Mouse (Mus musculus) erythroblast, embryonic 14.5 days (primary cell): ENCODE data around the gene Plb1. TPM values are rescaled to one million over a fixed set of nuclear protein-coding genes. Genes with fewer than 3 reads are reported as not detected.

Experiments
- H3K27me3 ChIP-seq: 2 replicates; pipeline ENCODE4 v1.6.1; 2012; ENCODE audit warnings: inconsistent platforms; ENCODE audit not compliant: control insufficient read depth
- H3K36me3 ChIP-seq: 2 replicates; pipeline ENCODE4 v1.6.1; 2012; ENCODE audit warnings: mild to moderate bottlenecking, inconsistent platforms; ENCODE audit not compliant: control insufficient read depth
- H3K4me1 ChIP-seq: 2 replicates; pipeline ENCODE4 v1.6.1; 2012; ENCODE audit warnings: inconsistent platforms; ENCODE audit not compliant: control insufficient read depth
- H3K4me3 ChIP-seq: replicated peaks from 2 replicates; pipeline ENCODE3; 2012; ENCODE audit warnings: moderate library complexity, mild to moderate bottlenecking, inconsistent platforms
- H3K9me3 ChIP-seq: 2 replicates; pipeline ENCODE4 v1.6.1; 2012; ENCODE audit warnings: low read length, inconsistent platforms, mixed read lengths; ENCODE audit not compliant: control insufficient read depth
- GATA1 ChIP-seq: IDR thresholded peaks from 2 replicates; pipeline ENCODE4 v1.6.1; 2012; ENCODE audit warnings: low read length, inconsistent platforms, mixed read lengths
- TAL1 ChIP-seq: IDR thresholded peaks from 3 replicates; pipeline ENCODE4 v1.6.1; 2012; ENCODE audit warnings: low read length, inconsistent platforms, mixed read lengths
- polyA plus RNA-seq: library from polyadenylated mRNA; stranded (reverse); fragments of >175 nt; gene quantifications from 2 replicates; pipeline ENCODE4 v1.2.3, GENCODE M21; 2012

The Plb1 gene
- polyA plus RNA-seq, 1 experiment: 0.03 TPM

GRCm38 (mm10) chr5:32309714-32310113, 77.2 kb downstream of the Plb1 start:
- no peak overlapping the region for H3K4me3 ChIP-seq
- H3K27me3 ChIP-seq: no peaks in the 10 kb centered on the region
- no peaks in the 10 kb centered on the region for H3K4me1 ChIP-seq
- H3K36me3 ChIP-seq: no peaks in the 10 kb centered on the region
- no peaks in the 10 kb centered on the region for H3K9me3 ChIP-seq
- TF ChIP-seq GATA1 (no peak), TAL1 (no peak)

- H3K27me3 ChIP-seq: no peaks in the 10 kb centered on the region
- no peak for TF ChIP-seq TAL1
- TF ChIP-seq GATA1: no peak
- H3K4me1 ChIP-seq: no peaks in the 10 kb centered on the region
- no peak overlapping the region for H3K4me3 ChIP-seq
- no peaks in the 10 kb centered on the region for H3K9me3 ChIP-seq
- no peaks in the 10 kb centered on the region for H3K36me3 ChIP-seq
Measured at GRCm38 (mm10) chr5:32310802-32311201, 78.3 kb downstream of the Plb1 start.

- Histone ChIP-seq H3K36me3 (no peaks in the 10 kb centered on the region), H3K4me1 (no peaks in the 10 kb centered on the region), H3K4me3 (no peak overlapping the region), H3K27me3 (no peaks in the 10 kb centered on the region), H3K9me3 (no peaks in the 10 kb centered on the region)
- TF ChIP-seq TAL1 (no peak), GATA1 (no peak)
Measured at GRCm38 (mm10) chr5:32311589-32312166, 79.2 kb downstream of the Plb1 start.

GRCm38 (mm10) chr5:32313671-32314070, 81.2 kb downstream of the Plb1 start:
- Histone ChIP-seq H3K36me3 (no peaks in the 10 kb centered on the region), H3K9me3 (no peaks in the 10 kb centered on the region), H3K4me3 (no peak overlapping the region), H3K27me3 (no peaks in the 10 kb centered on the region), H3K4me1 (no peaks in the 10 kb centered on the region)
- TF ChIP-seq TAL1: no peak
- TF ChIP-seq GATA1: no peak

- TF ChIP-seq TAL1 (no peak), GATA1 (no peak)
- no peak overlapping the region for H3K4me3 ChIP-seq
- no peaks in the 10 kb centered on the region for H3K27me3 ChIP-seq
- H3K4me1 ChIP-seq: no peaks in the 10 kb centered on the region
- H3K9me3 ChIP-seq: no peaks in the 10 kb centered on the region
- no peaks in the 10 kb centered on the region for H3K36me3 ChIP-seq
Measured at GRCm38 (mm10) chr5:32314731-32315130, 82.2 kb downstream of the Plb1 start.

GRCm38 (mm10) chr5:32322146-32322811, 89.8 kb downstream of the Plb1 start:
- H3K9me3 ChIP-seq: no peaks in the 10 kb centered on the region
- H3K4me1 ChIP-seq: no peaks in the 10 kb centered on the region
- H3K36me3 ChIP-seq: no peaks in the 10 kb centered on the region
- TF ChIP-seq GATA1 (no peak), TAL1 (no peak)
- no peaks in the 10 kb centered on the region for H3K27me3 ChIP-seq
- H3K4me3 ChIP-seq: no peak overlapping the region

- TF ChIP-seq GATA1 (no peak), TAL1 (no peak)
- no peaks in the 10 kb centered on the region for H3K9me3 ChIP-seq
- H3K4me1 ChIP-seq: no peaks in the 10 kb centered on the region
- no peak overlapping the region for H3K4me3 ChIP-seq
- no peaks in the 10 kb centered on the region for H3K27me3 ChIP-seq
- no peaks in the 10 kb centered on the region for H3K36me3 ChIP-seq
Measured at GRCm38 (mm10) chr5:32328139-32328538, 95.6 kb downstream of the Plb1 start.

GRCm38 (mm10) chr5:32332591-32332990, 100.1 kb downstream of the Plb1 start:
- Histone ChIP-seq H3K4me1 (no peaks in the 10 kb centered on the region), H3K4me3 (no peak overlapping the region), H3K36me3 (no peaks in the 10 kb centered on the region), H3K27me3 (no peaks in the 10 kb centered on the region), H3K9me3 (no peaks in the 10 kb centered on the region)
- TF ChIP-seq GATA1: no peak
- no peak for TF ChIP-seq TAL1

- H3K4me3 ChIP-seq: no peak overlapping the region
- no peaks in the 10 kb centered on the region for H3K9me3 ChIP-seq
- no peaks in the 10 kb centered on the region for H3K4me1 ChIP-seq
- no peaks in the 10 kb centered on the region for H3K36me3 ChIP-seq
- no peaks in the 10 kb centered on the region for H3K27me3 ChIP-seq
- TF ChIP-seq TAL1: no peak
- TF ChIP-seq GATA1: no peak
Measured at GRCm38 (mm10) chr5:32335172-32335571, 102.7 kb downstream of the Plb1 start.
